Mouse (Mus musculus) E14TG2a.4 (cell line): ENCODE data around the gene Agpat2.

Experiments
- CTCF ChIP-seq: conservative IDR thresholded peaks from 2 replicates; pipeline ENCODE4 v1.5.1; 2014; ENCODE audit warnings: low read length
- POU5F1 ChIP-seq: IDR thresholded peaks from 2 replicates; pipeline ENCODE4 v1.6.1; 2014; ENCODE audit warnings: low read length, borderline replicate concordance

DNA sequence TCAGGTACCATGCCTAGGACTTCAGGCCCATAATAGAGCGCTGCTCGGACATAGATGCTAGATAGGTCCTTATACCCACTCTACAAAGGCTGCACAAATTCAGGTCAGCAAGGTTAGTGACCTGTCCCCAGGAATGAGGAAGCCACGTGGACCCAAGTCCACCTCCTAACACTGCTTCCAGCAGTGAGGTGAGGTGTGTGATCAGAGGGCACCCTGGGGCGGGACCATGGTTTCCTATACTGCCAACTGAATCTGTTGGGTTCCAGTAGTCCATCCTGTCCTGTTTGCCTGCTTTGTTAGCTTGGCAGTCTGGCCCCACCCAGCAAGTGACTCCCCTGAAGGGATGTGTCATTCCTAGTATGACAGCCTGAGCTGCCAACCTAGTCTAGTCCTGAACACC is 4.3 kb downstream of the Agpat2 start:
- no peak for TF ChIP-seq CTCF
- no peak for TF ChIP-seq POU5F1
